In the genomic region with DNA sequence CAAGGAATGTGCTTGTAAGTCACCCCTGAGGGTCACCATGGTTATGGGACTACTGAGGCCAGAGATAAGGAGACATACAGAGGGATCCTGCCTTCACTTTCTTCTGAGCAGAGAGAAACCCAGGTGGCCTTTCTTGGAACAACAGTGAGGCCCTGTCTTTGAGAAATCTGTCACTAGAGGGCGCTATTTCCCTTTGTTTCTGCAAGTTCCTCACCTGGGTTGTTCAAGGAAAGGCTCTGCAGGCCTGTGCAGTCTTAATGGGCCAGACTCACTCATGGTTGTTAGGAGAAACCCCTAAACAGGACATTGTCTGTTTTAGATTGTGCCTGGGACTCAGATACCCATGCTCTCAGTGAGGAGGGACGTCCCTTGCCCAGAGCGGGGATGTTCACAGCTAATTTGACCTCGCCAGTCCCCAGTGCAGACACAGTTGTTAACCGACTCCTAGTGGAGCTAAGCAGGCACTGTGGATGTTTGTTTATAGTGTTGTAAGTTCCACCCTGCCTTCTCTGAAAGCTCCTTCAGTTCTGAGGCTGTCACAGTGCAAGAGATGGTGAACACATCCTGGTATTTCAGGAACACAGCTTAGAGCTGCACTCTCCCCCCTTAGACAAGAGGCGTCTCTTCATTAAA, we compare ENCODE assay signal across 9 mouse cellular contexts. TPM values are rescaled to one million over a fixed set of nuclear protein-coding genes. Genes with fewer than 3 reads are reported as not detected.
DNase-seq lines count a peak whose midpoint lies in the region; ATAC-seq and TF ChIP-seq lines count a peak whose summit lies in the region.
"Had no signal": no experiment of that assay in that cellular context is flagged by ENCODE, and none has a peak within 500 bp of the region (broad histone marks: within the 10 kb centered on the region; RNA-seq: fewer than 3 reads in every experiment).

No protein-coding gene starts in this region.

- H3K9me3 ChIP-seq in limb, embryonic 12.5 days, result no peaks in the 10 kb centered on the region
- no peaks in the 10 kb centered on the region for H3K9me3 ChIP-seq in midbrain, postnatal 0 days (ENCODE audit: low read length)
- H3K9me3 ChIP-seq: heart, embryonic 15.5 days had no signal

- DNase-seq in 3134 (ENCODE audit: extremely low read depth, insufficient read length, low spot score), result peak; percentile 38
- DNase-seq in MEL-GATA-1-ER (ENCODE audit: extremely low read depth, low read depth), result peak; percentile 1
- peak; percentile 89 to 90 for DNase-seq in cerebellum, postnatal 14 days
- peak; percentile 9 to 60 for DNase-seq in frontal cortex, postnatal 25 days (ENCODE audit: low spot score in 2 of 2)
- peak; percentile 86 for DNase-seq in kidney, adult 9 months
- DNase-seq in midbrain, postnatal 0 days (ENCODE audit: low spot score), result peak; percentile 93
- peak; percentile 75 for DNase-seq in thymus, postnatal 0 days (ENCODE audit: low spot score)

- no peak overlapping the region for H3K4me2 ChIP-seq in limb, embryonic 12.5 days
- H3K4me2 ChIP-seq in midbrain, postnatal 0 days (ENCODE audit: low read depth, low read length, poor library complexity, severe bottlenecking), result no peak overlapping the region
- H3K4me2 ChIP-seq: heart, embryonic 15.5 days had no signal

- peak; percentile 81 for ATAC-seq in limb, embryonic 12.5 days (ENCODE audit: insufficient number of reproducible peaks, insufficient read depth, low FRiP score, low TSS enrichment, low read depth)
- peak; percentile 75 for ATAC-seq in midbrain, postnatal 0 days (ENCODE audit: low FRiP score)

- peak overlapping the region; percentile 37; the same call in 1 of the 2 replicates for H3K27ac ChIP-seq in limb, embryonic 12.5 days
- H3K27ac ChIP-seq in midbrain, postnatal 0 days (ENCODE audit: low read depth, low read length), result no peak overlapping the region
- H3K27ac ChIP-seq: heart, embryonic 15.5 days had no signal

- peak; percentile 93 for TF ChIP-seq CTCF in midbrain, postnatal 0 days (IDR thresholded peaks at IDR 0.05)

- no peak overlapping the region for H3K4me3 ChIP-seq in limb, embryonic 12.5 days (replicated peaks)
- no peak overlapping the region for H3K4me3 ChIP-seq in midbrain, postnatal 0 days (ENCODE audit: low read depth, low read length)
- H3K4me3 ChIP-seq: heart, embryonic 15.5 days had no signal

- no peak overlapping the region for H3K9ac ChIP-seq in limb, embryonic 12.5 days (replicated peaks)
- no peak overlapping the region for H3K9ac ChIP-seq in midbrain, postnatal 0 days (replicated peaks; ENCODE audit: low read length, poor library complexity, severe bottlenecking)
- H3K9ac ChIP-seq: heart, embryonic 15.5 days had no signal

- no peaks in the 10 kb centered on the region; the same call in 1 of the 2 replicates for H3K4me1 ChIP-seq in limb, embryonic 12.5 days (replicated peaks)
- H3K4me1 ChIP-seq in midbrain, postnatal 0 days (ENCODE audit: insufficient read depth, low read length), result no peaks in the 10 kb centered on the region
- H3K4me1 ChIP-seq: heart, embryonic 15.5 days had no signal

- H3K27me3 ChIP-seq in limb, embryonic 12.5 days, result no peaks in the 10 kb centered on the region; the same call in 1 of the 2 replicates
- no peaks in the 10 kb centered on the region for H3K27me3 ChIP-seq in midbrain, postnatal 0 days (ENCODE audit: insufficient read depth, low read length)

- H3K36me3 ChIP-seq in limb, embryonic 12.5 days, result no peaks in the 10 kb centered on the region
- H3K36me3 ChIP-seq in midbrain, postnatal 0 days (ENCODE audit: insufficient read depth, low read length), result no peaks in the 10 kb centered on the region
- H3K36me3 ChIP-seq: heart, embryonic 15.5 days had no signal

- 35% methylated on average over 6 of the region's 6 CpGs for WGBS in limb, embryonic 12.5 days
- 65% methylated on average over 6 of the region's 6 CpGs for WGBS in midbrain, postnatal 0 days

RNA-seq across cellular contexts. Expression of a gene that starts 49.2 kb away (rescaled TPM):
- not detected in 2 replicates for polyA plus RNA-seq in limb, embryonic 12.5 days (2016; fragmentation: Nextera tagmentation; extraction: Ambion mirVana)
- 2.8 TPM in 1 of 2 replicates, not detected in the other for total RNA-seq in midbrain, postnatal 0 days (2014; rRNA removed)
- 1.3 and 2.4 TPM in 2 replicates for polyA plus RNA-seq in midbrain, postnatal 0 days (2015; fragmentation: Nextera tagmentation; extraction: Ambion mirVana)
- 0.83 and 0.84 TPM in 2 replicates for polyA plus RNA-seq in thymus, postnatal 0 days (2015; fragmentation: Nextera tagmentation; extraction: Ambion mirVana)

Comparison
In these comparisons a context has a peak if more than half of its experiments do, and no peak if none do; other contexts are left out.
1. DNase-seq: peak in every context shown above with its lines; median percentile 93 in midbrain, postnatal 0 days; 90 in cerebellum, postnatal 14 days; 86 in kidney, adult 9 months; 75 in thymus, postnatal 0 days; 38 in 3134; 34 in frontal cortex, postnatal 25 days; 1 in MEL-GATA-1-ER.